Mouse (Mus musculus) midbrain, embryonic 15.5 days (tissue): ENCODE measurements around the gene Rpl28. TPM values are rescaled to one million over a fixed set of nuclear protein-coding genes. Genes with fewer than 3 reads are reported as not detected.

Source experiments
- ATAC-seq: fragments of 200-750 bp; cut with Nextera tagmentation; replicated peaks from 2 replicates; pipeline ENCODE4 v1.8.0; 2017; ENCODE audit warnings: moderate TSS enrichment
- H3K27ac ChIP-seq: fragments of 300-500 bp; sonication (generic); 2 replicates; pipeline ENCODE4 v1.5.1; 2015; ENCODE audit warnings: mild to moderate bottlenecking, inconsistent platforms
- H3K27me3 ChIP-seq: fragments of 300-500 bp; sonication (generic); replicated peaks from 2 replicates; pipeline ENCODE4 v1.6.1; 2015; ENCODE audit warnings: inconsistent platforms
- H3K36me3 ChIP-seq: fragments of 300-500 bp; sonication (generic); replicated peaks from 2 replicates; pipeline ENCODE4 v1.6.1; 2015; ENCODE audit warnings: inconsistent platforms
- H3K4me1 ChIP-seq: fragments of 300-500 bp; sonication (generic); 2 replicates; pipeline ENCODE4 v1.6.1; 2015; ENCODE audit warnings: inconsistent platforms
- H3K4me2 ChIP-seq: fragments of 300-500 bp; sonication (generic); 2 replicates; pipeline ENCODE4 v1.6.1; 2015; ENCODE audit warnings: inconsistent platforms, mild to moderate bottlenecking, moderate library complexity
- H3K4me3 ChIP-seq: fragments of 300-500 bp; sonication (generic); 2 replicates; pipeline ENCODE4 v1.5.1; 2015; ENCODE audit warnings: mild to moderate bottlenecking, inconsistent platforms
- H3K9ac ChIP-seq: fragments of 300-500 bp; sonication (generic); 2 replicates; pipeline ENCODE4 v1.6.1; 2015; ENCODE audit warnings: mild to moderate bottlenecking, inconsistent platforms
- H3K9me3 ChIP-seq: fragments of 300-500 bp; sonication (generic); 2 replicates; pipeline ENCODE4 v1.6.1; 2016; ENCODE audit warnings: inconsistent platforms
- WGBS: fragments of 180-500 bp; shearing (Covaris S2); methylation state at CpG from one replicate; pipeline ENCODE4 v1.1.7; 2015; ENCODE audit warnings: mixed read lengths; 5-methylcytosine and 5-hydroxymethylcytosine counted together
- polyA plus RNA-seq: library from polyadenylated mRNA; unstranded; fragments of >200 nt; fragmentation: Nextera tagmentation; extraction: Ambion mirVana; gene quantifications from 2 replicates; pipeline ENCODE4 v1.2.1, GENCODE M21; 2015

The Rpl28 gene
- polyA plus RNA-seq, 1 experiment from 2014 or later = 187 TPM

DNA sequence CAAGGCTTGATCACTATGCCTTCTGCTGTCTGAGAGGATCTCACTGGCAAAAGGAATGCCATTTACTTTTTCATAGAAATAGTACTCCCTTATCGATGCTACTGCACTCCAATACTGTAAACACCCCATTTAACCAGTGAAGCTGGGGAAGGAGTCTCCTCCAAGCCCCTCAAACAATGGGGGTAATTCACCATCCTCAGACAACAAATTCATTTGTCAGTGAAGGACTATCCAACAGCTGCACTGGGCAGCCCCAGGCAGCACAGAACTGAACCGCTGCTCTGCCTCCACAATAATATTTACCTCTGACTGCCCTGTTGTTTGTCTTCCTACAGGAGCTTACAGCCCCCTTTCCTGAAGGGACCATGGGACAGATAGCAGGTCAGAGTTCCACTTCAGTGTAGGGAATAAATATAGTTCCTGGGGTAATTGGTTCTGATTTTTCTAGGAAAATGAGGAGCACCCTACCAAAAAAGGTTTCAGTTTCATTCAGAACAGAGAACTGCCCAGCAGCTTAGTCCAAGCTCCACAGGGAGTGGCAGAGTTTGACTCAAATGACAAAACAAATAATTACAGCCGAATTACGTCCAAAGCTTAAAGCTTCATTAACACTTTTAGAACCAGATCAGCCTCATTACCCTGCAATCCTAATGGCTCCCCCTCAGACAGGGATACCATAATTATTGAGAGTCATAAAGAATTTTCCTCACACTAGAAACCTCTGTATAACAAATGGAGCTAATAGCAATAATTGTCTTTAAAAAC is 27.5 kb upstream of the Rpl28 start:
- Histone ChIP-seq H3K4me3 (no peak overlapping the region), H3K27ac (no peak overlapping the region), H3K36me3 (no peaks in the 10 kb centered on the region), H3K9ac (no peak overlapping the region), H3K4me1 (no peaks in the 10 kb centered on the region), H3K4me2 (no peak overlapping the region), H3K9me3 (no peaks in the 10 kb centered on the region), H3K27me3 (no peaks in the 10 kb centered on the region)
- no peak for ATAC-seq
- WGBS = 19% methylated on average over 4 of the region's 4 CpGs

DNA sequence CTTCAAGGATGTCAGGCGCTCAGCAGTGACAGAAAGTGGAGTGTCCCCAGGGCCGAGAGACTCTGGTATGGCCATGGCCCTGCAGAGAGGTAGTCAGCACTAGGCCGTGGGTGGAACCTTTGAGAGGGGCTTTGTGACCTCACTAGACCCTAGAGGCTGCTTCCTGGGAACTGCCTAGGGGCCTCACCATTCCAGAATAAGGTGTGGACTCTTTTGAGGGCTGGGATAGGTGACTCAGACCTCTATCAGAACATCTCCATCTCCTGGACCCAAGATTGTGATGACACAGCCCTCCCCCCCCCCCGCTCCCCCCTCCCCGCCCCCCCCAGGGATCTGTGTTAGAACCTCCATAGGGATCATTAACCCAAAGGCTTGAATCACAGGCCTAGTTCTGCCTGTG is 21.5 kb upstream of the Rpl28 start, which contains the start of gene Fam71e2:
TSS of gene Fam71e2 (minus strand) at position 101 of the 400 bp plus-strand sequence.
- Histone ChIP-seq H3K4me3 (no peak within 1 kb of the TSS), H3K27me3 (peaks cover 10% of the 10 kb centered on the region), H3K4me2 (no peak within 1 kb of the TSS), H3K9me3 (no peaks in the 10 kb centered on the region), H3K9ac (no peak within 1 kb of the TSS), H3K36me3 (no peaks in the 10 kb centered on the region), H3K27ac (no peak within 1 kb of the TSS), H3K4me1 (no peaks in the 10 kb centered on the region)
- no peak for ATAC-seq
- 67% methylated on average over 5 of the region's 5 CpGs for WGBS

DNA sequence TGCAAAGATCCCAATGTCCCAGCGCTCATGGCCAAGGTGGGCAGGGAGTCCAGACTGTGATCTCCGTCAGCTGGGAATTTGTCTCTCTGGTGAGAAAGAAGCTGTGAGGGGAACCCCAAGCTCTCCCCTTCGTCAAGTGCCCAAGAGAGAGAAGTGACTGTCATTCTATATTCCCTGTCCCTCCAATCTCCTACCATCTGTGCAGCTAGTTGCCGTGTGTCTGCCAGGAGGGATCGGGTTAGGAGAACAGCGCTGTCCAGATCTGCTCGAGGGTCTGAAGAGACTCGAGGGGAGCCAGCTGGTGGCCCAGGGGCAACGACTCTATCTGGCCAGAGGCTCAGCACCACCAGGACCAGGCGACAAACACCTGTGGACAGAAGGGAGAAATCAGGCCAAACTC is 16.5 kb upstream of the Rpl28 start:
- H3K27ac ChIP-seq = no peak overlapping the region
- peaks cover 10% of the 10 kb centered on the region; the same call in 1 of the 2 replicates for H3K4me1 ChIP-seq
- H3K4me2 ChIP-seq = no peak overlapping the region
- H3K4me3 ChIP-seq = no peak overlapping the region
- 55% methylated on average over 10 of the region's 10 CpGs for WGBS
- H3K9ac ChIP-seq = no peak overlapping the region
- no peaks in the 10 kb centered on the region for H3K9me3 ChIP-seq
- peaks cover 47% of the 10 kb centered on the region for H3K27me3 ChIP-seq
- ATAC-seq = no peak
- H3K36me3 ChIP-seq = no peaks in the 10 kb centered on the region

DNA sequence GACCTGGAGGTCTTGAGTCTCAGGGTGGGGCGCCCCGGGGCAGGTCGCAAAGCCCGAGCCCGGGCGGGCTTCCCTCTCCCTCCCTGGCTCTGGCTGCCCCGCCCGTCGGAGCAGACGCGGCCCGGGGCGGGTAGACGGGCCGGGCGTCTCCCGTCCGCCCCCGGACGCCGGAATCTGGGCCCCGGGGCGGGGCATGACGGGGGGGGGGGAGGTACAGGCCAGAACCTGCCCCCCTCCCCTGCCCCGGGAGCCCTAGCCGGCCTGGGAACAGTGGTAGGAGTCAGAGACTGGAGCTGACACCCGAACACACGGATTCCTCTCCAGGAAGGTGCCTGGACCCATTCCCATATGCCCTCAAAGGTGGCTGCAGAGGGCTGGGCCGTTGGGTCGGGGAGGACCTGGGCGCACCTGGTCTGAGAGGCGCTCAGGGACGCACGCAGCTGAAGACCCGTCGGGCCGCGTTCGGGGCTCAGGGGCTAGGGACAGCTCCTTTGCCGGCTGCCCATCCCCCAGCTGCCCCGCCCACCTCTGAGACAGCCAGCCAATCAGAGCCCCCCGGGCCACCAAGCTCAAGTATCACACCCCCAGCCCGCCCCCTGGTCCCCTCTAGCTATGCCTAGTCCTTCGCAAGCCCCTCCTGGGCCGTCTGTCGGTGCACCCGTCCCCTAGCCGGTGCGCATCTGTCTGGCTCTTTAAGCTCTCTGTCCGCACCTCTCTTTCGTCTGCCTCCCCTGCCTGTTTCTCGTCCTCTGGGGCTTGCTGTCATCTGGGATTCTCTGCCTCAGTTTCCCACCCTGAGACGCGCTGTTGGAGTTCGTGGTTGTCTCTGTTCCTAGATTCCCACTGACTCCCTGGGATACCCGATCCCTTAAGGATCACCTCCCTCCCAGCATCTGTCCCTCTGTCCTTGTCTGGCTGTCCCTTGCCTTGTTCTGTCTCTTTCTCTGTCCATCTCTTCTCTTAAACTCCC is 15.5 kb upstream of the Rpl28 start:
- H3K4me2 ChIP-seq = peak overlapping the region; percentile 54
- H3K4me3 ChIP-seq = peak overlapping the region; percentile 37
- H3K27me3 ChIP-seq = peaks cover 47% of the 10 kb centered on the region
- no peak overlapping the region for H3K27ac ChIP-seq
- H3K4me1 ChIP-seq = peaks cover 10% of the 10 kb centered on the region; the same call in 1 of the 2 replicates
- ATAC-seq = peak; percentile 74
- H3K9ac ChIP-seq = peak overlapping the region; percentile 39
- H3K9me3 ChIP-seq = no peaks in the 10 kb centered on the region
- under 1% methylated on average over 35 of the region's 56 CpGs for WGBS
- H3K36me3 ChIP-seq = no peaks in the 10 kb centered on the region

DNA sequence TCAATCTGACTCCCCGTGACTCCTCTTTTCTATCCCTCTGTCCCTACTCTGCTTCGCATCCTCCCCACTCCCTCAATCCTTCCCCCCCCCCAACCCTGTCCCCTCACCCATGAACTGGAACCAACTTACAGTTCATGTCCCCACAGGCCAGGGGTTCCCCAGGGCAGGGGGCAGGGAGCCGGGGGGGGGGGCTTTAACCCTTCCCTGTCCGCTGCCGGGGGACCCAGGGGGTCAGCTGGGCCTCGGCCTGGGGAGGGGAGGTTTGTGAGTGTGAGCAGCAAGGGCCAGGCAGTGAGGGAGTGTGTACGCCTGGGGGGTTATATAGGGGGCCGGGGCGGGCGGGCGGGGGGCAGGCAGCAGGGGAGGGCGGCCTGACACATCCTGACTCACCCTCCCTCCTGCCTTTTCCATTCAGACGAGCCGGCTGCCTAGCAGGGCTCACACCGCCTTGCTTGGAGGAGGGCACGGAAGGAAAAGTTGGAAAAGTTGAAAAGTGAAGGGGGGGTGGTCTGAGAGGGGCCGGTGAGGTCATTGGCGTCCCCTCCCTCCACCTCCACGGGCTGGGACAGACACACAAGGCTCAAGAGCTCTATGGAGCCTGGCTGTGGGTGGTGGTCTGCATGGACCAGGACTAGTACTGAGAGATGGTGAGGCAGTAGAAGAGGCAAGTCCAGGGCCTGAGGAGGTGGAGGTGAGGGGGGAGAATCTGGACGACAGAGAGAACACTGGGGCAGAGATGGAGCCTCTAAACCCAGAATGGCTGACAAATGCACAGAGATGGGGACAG is 14.6 kb upstream of the Rpl28 start:
- Histone ChIP-seq H3K9ac (no peak overlapping the region), H3K4me3 (no peak overlapping the region), H3K36me3 (no peaks in the 10 kb centered on the region), H3K4me1 (peaks cover 10% of the 10 kb centered on the region; the same call in 1 of the 2 replicates), H3K27me3 (peaks cover 47% of the 10 kb centered on the region), H3K27ac (no peak overlapping the region), H3K4me2 (no peak overlapping the region), H3K9me3 (no peaks in the 10 kb centered on the region)
- WGBS = 1% methylated on average over 15 of the region's 20 CpGs
- no peak for ATAC-seq

DNA sequence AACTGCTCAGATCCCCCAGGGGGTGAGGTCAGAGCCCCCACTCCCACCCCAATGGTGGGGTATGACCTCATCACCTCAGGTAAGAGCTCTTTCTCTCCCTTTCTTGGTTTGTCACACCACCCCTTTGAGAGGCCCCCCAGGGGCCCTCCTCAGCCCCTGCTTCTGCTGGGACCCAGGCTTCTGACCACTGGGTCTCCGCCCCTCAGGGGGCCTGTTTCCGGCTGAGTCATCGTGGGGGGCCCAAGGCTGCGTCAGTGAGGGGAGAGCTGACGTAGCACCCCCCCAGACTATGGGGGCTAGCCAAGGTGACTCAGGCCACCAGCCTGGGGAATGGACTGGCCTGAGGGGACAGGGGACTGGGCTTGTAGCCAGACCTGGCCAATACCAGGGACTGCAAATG is 12.8 kb upstream of the Rpl28 start:
- H3K9ac ChIP-seq = no peak overlapping the region
- peaks cover 47% of the 10 kb centered on the region for H3K27me3 ChIP-seq
- H3K27ac ChIP-seq = no peak overlapping the region
- peaks cover 10% of the 10 kb centered on the region; the same call in 1 of the 2 replicates for H3K4me1 ChIP-seq
- no peak overlapping the region for H3K4me2 ChIP-seq
- WGBS = 33% methylated on average over 5 of the region's 5 CpGs
- H3K9me3 ChIP-seq = no peaks in the 10 kb centered on the region
- no peaks in the 10 kb centered on the region for H3K36me3 ChIP-seq
- ATAC-seq = no peak
- H3K4me3 ChIP-seq = no peak overlapping the region

DNA sequence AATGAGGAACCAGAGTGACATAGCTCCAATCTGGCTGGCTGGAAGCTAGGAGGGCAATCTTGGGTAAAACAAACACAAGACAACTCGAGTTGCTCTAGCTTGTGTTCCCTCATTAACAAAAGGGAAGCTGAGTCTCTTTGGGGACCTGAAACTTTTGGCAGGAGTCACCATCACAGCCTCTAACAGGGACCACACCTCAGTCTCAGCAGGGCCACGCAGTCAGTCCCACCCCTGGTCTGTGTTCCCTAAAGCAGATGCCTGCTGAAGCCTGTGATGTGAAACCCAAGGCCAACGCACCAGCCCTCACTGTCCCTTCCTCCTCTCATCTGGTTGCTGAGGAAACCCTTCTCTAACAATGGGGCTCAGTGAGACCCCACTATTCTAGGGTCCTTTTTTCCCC is 10.5 kb upstream of the Rpl28 start:
- H3K36me3 ChIP-seq = no peaks in the 10 kb centered on the region
- H3K4me2 ChIP-seq = no peak overlapping the region
- H3K27me3 ChIP-seq = peaks cover 28% of the 10 kb centered on the region
- no peak overlapping the region for H3K9ac ChIP-seq
- no peak overlapping the region for H3K4me3 ChIP-seq
- no peaks in the 10 kb centered on the region for H3K9me3 ChIP-seq
- H3K27ac ChIP-seq = no peak overlapping the region
- WGBS = 58% methylated on average over 3 of the region's 3 CpGs
- H3K4me1 ChIP-seq = peaks cover 5% of the 10 kb centered on the region; the same call in 1 of the 2 replicates
- ATAC-seq = no peak

DNA sequence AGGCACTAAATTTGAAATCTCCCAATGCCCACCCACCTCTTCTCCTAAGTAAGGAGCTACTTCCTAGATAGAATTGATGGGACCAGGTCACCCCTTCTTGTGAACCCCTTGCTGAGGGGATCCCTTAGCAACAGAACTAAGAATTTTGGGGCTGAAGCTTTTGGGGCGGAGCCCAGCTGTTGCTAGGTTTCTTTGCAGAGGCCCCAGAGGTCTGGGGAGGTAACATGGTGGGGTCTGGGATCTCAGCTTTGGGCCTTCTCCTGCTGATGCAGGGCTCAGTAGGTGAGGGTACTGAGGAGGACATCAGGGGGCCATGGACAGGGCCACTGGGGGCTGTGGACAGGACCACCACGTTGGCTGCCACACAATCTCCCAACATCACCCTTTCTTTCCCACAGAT is 9.9 kb upstream of the Rpl28 start, which contains the start of the genes Il11 and Tmem190:
TSS of gene Il11 (minus strand) at position 101 of the 400 bp plus-strand sequence.
TSS of gene Tmem190 (plus strand) at position 179 of the 400 bp plus-strand sequence.
- Histone ChIP-seq H3K4me1 (no peaks in the 10 kb centered on the region), H3K4me2 (no peak within 1 kb of the TSS), H3K9me3 (no peaks in the 10 kb centered on the region), H3K36me3 (no peaks in the 10 kb centered on the region), H3K4me3 (no peak within 1 kb of the TSS), H3K27ac (no peak within 1 kb of the TSS), H3K9ac (no peak within 1 kb of the TSS), H3K27me3 (peaks cover 24% of the 10 kb centered on the region)
- ATAC-seq = no peak
- WGBS = 71% methylated on average over 2 of the region's 2 CpGs

DNA sequence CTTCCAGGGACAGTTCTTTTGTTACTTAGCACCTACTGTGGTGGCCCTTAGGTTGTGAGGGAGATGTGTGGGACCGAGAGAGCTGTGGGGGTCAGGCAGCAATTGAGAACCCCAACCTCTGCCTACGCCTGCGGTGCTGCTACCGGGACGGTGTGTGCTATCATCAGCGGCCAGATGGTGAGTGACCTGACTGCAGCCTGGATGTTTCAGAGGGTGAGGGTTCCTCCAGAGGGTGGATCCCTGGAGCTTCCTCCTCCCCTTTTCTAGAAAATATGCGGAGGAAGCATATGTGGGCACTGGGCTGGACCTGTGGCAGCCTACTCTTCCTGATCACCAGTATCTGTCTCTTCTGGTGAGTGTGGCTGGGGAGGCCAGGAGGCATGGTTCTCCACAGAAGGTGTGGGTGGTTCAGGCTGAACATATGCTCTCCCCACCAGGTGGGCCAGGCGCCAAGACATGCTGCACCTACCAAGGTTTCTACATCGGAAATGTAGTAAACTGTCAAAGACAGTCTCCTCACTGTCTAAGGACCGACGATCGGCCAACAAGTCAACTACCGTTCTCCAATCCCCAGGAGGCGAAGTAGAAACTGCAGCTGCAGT is 8.9 kb upstream of the Rpl28 start:
- H3K36me3 ChIP-seq = no peaks in the 10 kb centered on the region
- H3K4me2 ChIP-seq = no peak overlapping the region
- peaks cover 5% of the 10 kb centered on the region for H3K4me1 ChIP-seq
- H3K9ac ChIP-seq = no peak overlapping the region
- H3K9me3 ChIP-seq = no peaks in the 10 kb centered on the region
- H3K4me3 ChIP-seq = no peak overlapping the region
- H3K27me3 ChIP-seq = peaks cover 14% of the 10 kb centered on the region; the same call in 1 of the 2 replicates
- ATAC-seq = no peak
- WGBS = 86% methylated on average over 14 of the region's 14 CpGs
- H3K27ac ChIP-seq = no peak overlapping the region

DNA sequence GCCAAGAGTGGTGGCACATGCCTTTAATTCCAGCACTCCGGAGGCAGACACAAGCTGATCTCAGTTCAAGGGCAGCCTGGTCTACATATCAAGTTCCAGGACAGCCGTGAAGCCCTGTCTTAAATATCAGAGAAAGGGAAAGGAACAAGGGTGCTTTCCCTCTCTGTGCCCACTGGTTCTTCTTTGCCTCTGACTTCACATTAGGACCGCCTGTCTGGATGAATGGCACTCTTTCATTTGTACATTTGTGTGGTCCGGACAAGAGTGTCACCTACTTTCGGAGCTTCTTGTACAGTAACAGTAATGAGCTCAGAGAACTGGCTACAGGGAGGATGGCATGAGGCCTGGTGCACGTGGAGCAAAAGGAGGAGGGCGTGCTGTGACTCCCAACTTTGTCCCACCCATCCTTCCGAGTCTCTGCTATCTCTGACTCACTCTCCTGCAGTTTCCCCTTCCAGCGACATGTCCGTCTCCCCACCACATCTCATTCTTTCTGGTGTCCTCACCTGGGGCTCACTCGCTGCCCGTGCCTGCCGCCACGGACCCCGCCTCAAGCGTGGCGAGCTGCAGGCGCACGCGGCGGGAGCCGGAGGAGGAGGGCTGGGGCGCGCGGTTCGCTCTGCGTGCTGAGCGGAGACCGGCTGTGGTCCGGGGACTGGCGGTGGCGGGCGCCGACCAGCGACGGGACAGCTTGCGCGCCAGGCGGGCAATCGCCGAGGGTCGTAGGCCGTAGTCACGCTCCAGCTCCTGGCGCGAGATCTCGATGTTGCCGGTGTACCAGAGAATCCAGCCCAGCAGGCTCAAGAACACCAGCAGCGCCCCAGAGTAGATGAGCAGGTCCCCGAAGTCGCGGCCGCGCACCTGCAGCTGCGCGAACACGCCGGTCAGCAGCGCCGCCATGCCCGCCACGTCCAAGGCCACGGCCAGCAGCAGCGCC is 3.9 kb upstream of the Rpl28 start:
- Histone ChIP-seq H3K27ac (peak overlapping the region; percentile 64), H3K36me3 (no peaks in the 10 kb centered on the region), H3K4me3 (peak overlapping the region; percentile 48), H3K27me3 (0 out of 2 replicates have a peak, but pooled peaks cover 2% of the 10 kb centered on the region), H3K4me2 (peak overlapping the region; percentile 84), H3K4me1 (peaks cover 14% of the 10 kb centered on the region), H3K9ac (peak overlapping the region; percentile 71), H3K9me3 (no peaks in the 10 kb centered on the region)
- WGBS = 2% methylated on average over 64 of the region's 64 CpGs
- ATAC-seq = peak; percentile 34
